Mouse (Mus musculus) liver, adult (tissue): ENCODE measurements around the gene Fam135a.

ENCODE experiments used
- GATA4 ChIP-seq: IDR thresholded peaks from 2 replicates; pipeline ENCODE4 v1.6.1; 2014; ENCODE audit warnings: mild to moderate bottlenecking, low read length; ENCODE audit not compliant: insufficient replicate concordance

Gene Fam135a

GRCm38 (mm10) chr1:24099926-24100869, at the start of gene Fam135a:
Gene Fam135a, minus strand, starts transcription at chr1:24100341.
- TF ChIP-seq GATA4: no peak

GRCm38 (mm10) chr1:24143504-24143903, 43.4 kb upstream of the Fam135a start:
- TF ChIP-seq GATA4: no peak

GRCm38 (mm10) chr1:24140555-24140954, 40.4 kb upstream of the Fam135a start:
- no peak for TF ChIP-seq GATA4

GRCm38 (mm10) chr1:24137133-24137532, 37.0 kb upstream of the Fam135a start:
- no peak for TF ChIP-seq GATA4

GRCm38 (mm10) chr1:24134792-24135191, 34.7 kb upstream of the Fam135a start:
- TF ChIP-seq GATA4: no peak

- no peak for TF ChIP-seq GATA4
Observed at GRCm38 (mm10) chr1:24133853-24134252, 33.7 kb upstream of the Fam135a start.

GRCm38 (mm10) chr1:24127866-24128265, 27.7 kb upstream of the Fam135a start:
- no peak for TF ChIP-seq GATA4

- no peak for TF ChIP-seq GATA4
Observed at GRCm38 (mm10) chr1:24124610-24125009, 24.5 kb upstream of the Fam135a start.

- TF ChIP-seq GATA4: no peak
Observed at GRCm38 (mm10) chr1:24122582-24122981, 22.4 kb upstream of the Fam135a start.

- TF ChIP-seq GATA4: no peak
Observed at GRCm38 (mm10) chr1:24107971-24108773, 8.0 kb upstream of the Fam135a start.

GRCm38 (mm10) chr1:24107378-24107777, 7.2 kb upstream of the Fam135a start:
- no peak for TF ChIP-seq GATA4

- no peak for TF ChIP-seq GATA4
Observed at GRCm38 (mm10) chr1:24102579-24103149, 2.5 kb upstream of the Fam135a start.

GRCm38 (mm10) chr1:24100870-24101358, 773 bp upstream of the Fam135a start:
- TF ChIP-seq GATA4: no peak

- TF ChIP-seq GATA4: no peak
Observed at GRCm38 (mm10) chr1:24099541-24099925, 608 bp downstream of the Fam135a start.

- TF ChIP-seq GATA4: no peak
Observed at GRCm38 (mm10) chr1:24097541-24097940, 2.6 kb downstream of the Fam135a start.

GRCm38 (mm10) chr1:24092414-24092813, 7.7 kb downstream of the Fam135a start:
- TF ChIP-seq GATA4: no peak

GRCm38 (mm10) chr1:24090603-24091002, 9.5 kb downstream of the Fam135a start:
- no peak for TF ChIP-seq GATA4
